Mouse (Mus musculus) liver, embryonic 11.5 days (tissue): ENCODE measurements around the gene Ugt1a6b. TPM values are rescaled to one million over a fixed set of nuclear protein-coding genes. Genes with fewer than 3 reads are reported as not detected.
A peak's percentile ranks its signal among the peaks of the same experiment; 100 is the strongest.
"Not testable (repeated sequence)": the region's sequence is repeated elsewhere in the genome, so short reads cannot be mapped to it uniquely, and the experiment has no call there.

Experiments
- ATAC-seq: fragments of 200-750 bp; cut with Nextera tagmentation; replicated peaks from 2 replicates; pipeline ENCODE4 v1.8.0; 2017; ENCODE audit warnings: moderate number of reproducible peaks, mild to moderate bottlenecking, moderate TSS enrichment, moderate library complexity; ENCODE audit not compliant: low FRiP score
- DNase-seq: peaks from one replicate; pipeline ENCODE4 v3.0.0-alpha.2; 2017; ENCODE audit warnings: low spot score
- H3K27ac ChIP-seq: fragments of 300-500 bp; sonication (generic); 2 replicates; pipeline ENCODE4 v1.5.1; 2014; ENCODE audit warnings: mild to moderate bottlenecking, low read depth, low read length, control low read depth
- H3K27me3 ChIP-seq: fragments of 300-500 bp; sonication (generic); replicated peaks from 2 replicates; pipeline ENCODE4 v1.6.1; 2014; ENCODE audit warnings: low read length, mixed read lengths; ENCODE audit not compliant: control insufficient read depth, insufficient read depth
- H3K36me3 ChIP-seq: fragments of 300-500 bp; sonication (generic); 2 replicates; pipeline ENCODE4 v1.6.1; 2014; ENCODE audit warnings: mild to moderate bottlenecking, low read length, moderate library complexity, mixed read lengths; ENCODE audit not compliant: control insufficient read depth, insufficient read depth
- H3K4me1 ChIP-seq: fragments of 300-500 bp; sonication (generic); replicated peaks from 2 replicates; pipeline ENCODE4 v1.6.1; 2014; ENCODE audit warnings: low read length, mixed read lengths; ENCODE audit not compliant: control insufficient read depth, insufficient read depth
- H3K4me2 ChIP-seq: fragments of 300-500 bp; sonication (generic); 2 replicates; pipeline ENCODE4 v1.6.1; 2014; ENCODE audit warnings: mild to moderate bottlenecking, control low read depth, moderate library complexity
- H3K4me3 ChIP-seq: fragments of 300-500 bp; sonication (generic); 2 replicates; pipeline ENCODE4 v1.5.1; 2014; ENCODE audit warnings: low read depth, low read length, control low read depth
- H3K9ac ChIP-seq: fragments of 300-500 bp; sonication (generic); 2 replicates; pipeline ENCODE4 v1.6.1; 2014; ENCODE audit warnings: low read depth, low read length, control low read depth
- H3K9me3 ChIP-seq: fragments of 300-500 bp; sonication (generic); 2 replicates; pipeline ENCODE4 v1.6.1; 2016; ENCODE audit warnings: low read length, inconsistent platforms, mixed read lengths; ENCODE audit not compliant: control insufficient read depth
- WGBS: fragments of 180-500 bp; shearing (Covaris S2); extraction: QIAGEN DNeasy Blood & Tissue Kit; methylation state at CpG from one replicate; pipeline ENCODE4 v1.1.7; 2014; 5-methylcytosine and 5-hydroxymethylcytosine counted together
- polyA plus RNA-seq: library from polyadenylated mRNA; unstranded; fragments of >200 nt; fragmentation: Nextera tagmentation; extraction: Ambion mirVana; gene quantifications from 2 replicates; pipeline ENCODE4 v1.2.1, GENCODE M21; 2014

Ugt1a6b gene
- polyA plus RNA-seq, 1 experiment from 2014 or later: 0.11 TPM

- no peak overlapping the region for H3K9ac ChIP-seq
- no peaks in the 10 kb centered on the region for H3K9me3 ChIP-seq
- 0 out of 2 replicates have a peak, but pooled peaks cover 2% of the 10 kb centered on the region for H3K4me1 ChIP-seq
- WGBS: 69% methylated on average over 3 of the region's 3 CpGs
- H3K27me3 ChIP-seq: no peaks in the 10 kb centered on the region
- ATAC-seq (no peak), DNase-seq (no peak)
- H3K27ac ChIP-seq: no peak overlapping the region
- no peaks in the 10 kb centered on the region for H3K36me3 ChIP-seq
- no peak overlapping the region for H3K4me3 ChIP-seq
- no peak overlapping the region for H3K4me2 ChIP-seq
Measured at GRCm38 (mm10) chr1:88133908-88134456, 30.9 kb downstream of the Ugt1a6b start.

GRCm38 (mm10) chr1:88134457-88135011 is 31.5 kb downstream of the Ugt1a6b start, which contains the start of gene Ugt1a6a:
Gene Ugt1a6a (plus strand): TSS chr1:88134809.
- H3K27ac ChIP-seq, ATAC-seq, H3K4me1 ChIP-seq, DNase-seq, H3K27me3 ChIP-seq, H3K9ac ChIP-seq, H3K4me2 ChIP-seq, H3K4me3 ChIP-seq, H3K36me3 ChIP-seq, H3K9me3 ChIP-seq: not testable (repeated sequence)
- 36% methylated on average over 5 of the region's 5 CpGs for WGBS

- not testable (repeated sequence) for DNase-seq, H3K27ac ChIP-seq, H3K36me3 ChIP-seq, H3K4me1 ChIP-seq, H3K27me3 ChIP-seq, H3K9ac ChIP-seq, H3K9me3 ChIP-seq, H3K4me3 ChIP-seq, H3K4me2 ChIP-seq, ATAC-seq
- WGBS: 90% methylated on average over 5 of the region's 6 CpGs
Measured at GRCm38 (mm10) chr1:88135229-88135904, 32.3 kb downstream of the Ugt1a6b start.

- Histone ChIP-seq H3K9ac (no peak overlapping the region), H3K4me2 (no peak overlapping the region), H3K4me3 (no peak overlapping the region), H3K27me3 (no peaks in the 10 kb centered on the region), H3K36me3 (no peaks in the 10 kb centered on the region), H3K4me1 (0 out of 2 replicates have a peak, but pooled peaks cover 2% of the 10 kb centered on the region), H3K27ac (no peak overlapping the region), H3K9me3 (no peaks in the 10 kb centered on the region)
- 79% methylated on average over 2 of the region's 2 CpGs for WGBS
- DNase-seq (no peak), ATAC-seq (no peak)
Measured at GRCm38 (mm10) chr1:88136646-88137045, 33.6 kb downstream of the Ugt1a6b start.

- no peak overlapping the region for H3K4me2 ChIP-seq
- no peak overlapping the region for H3K27ac ChIP-seq
- WGBS: 85% methylated on average over 3 of the region's 3 CpGs
- no peak overlapping the region for H3K4me3 ChIP-seq
- ATAC-seq (no peak), DNase-seq (no peak)
- 0 out of 2 replicates have a peak, but pooled peaks cover 2% of the 10 kb centered on the region for H3K4me1 ChIP-seq
- no peaks in the 10 kb centered on the region for H3K9me3 ChIP-seq
- no peaks in the 10 kb centered on the region for H3K36me3 ChIP-seq
- H3K27me3 ChIP-seq: no peaks in the 10 kb centered on the region
- H3K9ac ChIP-seq: no peak overlapping the region
Measured at GRCm38 (mm10) chr1:88137264-88137663, 34.2 kb downstream of the Ugt1a6b start.

- H3K4me2 ChIP-seq: no peak overlapping the region
- H3K27me3 ChIP-seq: no peaks in the 10 kb centered on the region
- no peak overlapping the region for H3K27ac ChIP-seq
- no peak for ATAC-seq
- no peaks in the 10 kb centered on the region for H3K9me3 ChIP-seq
- H3K36me3 ChIP-seq: no peaks in the 10 kb centered on the region
- WGBS: 83% methylated on average over 1 of the region's 1 CpGs
- H3K9ac ChIP-seq: no peak overlapping the region
- H3K4me1 ChIP-seq: 0 out of 2 replicates have a peak, but pooled peaks cover 2% of the 10 kb centered on the region
- no peak for DNase-seq
- H3K4me3 ChIP-seq: no peak overlapping the region
Measured at GRCm38 (mm10) chr1:88138145-88138544, 35.1 kb downstream of the Ugt1a6b start.

- H3K9ac ChIP-seq, H3K4me3 ChIP-seq, H3K27ac ChIP-seq, H3K9me3 ChIP-seq, H3K27me3 ChIP-seq, H3K36me3 ChIP-seq, DNase-seq, H3K4me2 ChIP-seq, H3K4me1 ChIP-seq: not testable (repeated sequence)
- WGBS: 44% methylated on average over 1 of the region's 1 CpGs
- peak; percentile 96 for ATAC-seq
Measured at GRCm38 (mm10) chr1:88140492-88140891, 37.4 kb downstream of the Ugt1a6b start.

- H3K4me3 ChIP-seq, DNase-seq, H3K27me3 ChIP-seq, H3K4me1 ChIP-seq, H3K4me2 ChIP-seq, H3K9me3 ChIP-seq, H3K36me3 ChIP-seq, H3K27ac ChIP-seq, H3K9ac ChIP-seq, ATAC-seq: not testable (repeated sequence)
- 3% methylated on average over 4 of the region's 5 CpGs for WGBS
Measured at GRCm38 (mm10) chr1:88143966-88144675, 41.1 kb downstream of the Ugt1a6b start.
